Mouse (Mus musculus) CH12.LX (cell line): ENCODE measurements around the gene Tmem129. TPM values are rescaled to one million over a fixed set of nuclear protein-coding genes. Genes with fewer than 3 reads are reported as not detected.

ENCODE experiments used
- DNase-seq: peaks from one replicate; pipeline ENCODE4 v3.0.0-alpha.2; 2013; ENCODE audit errors: extremely low read depth
- H3K27ac ChIP-seq: 2 replicates; pipeline ENCODE4 v1.5.1; 2012; ENCODE audit warnings: low read depth, mild to moderate bottlenecking, control low read depth, moderate library complexity; ENCODE audit not compliant: insufficient read depth
- H3K27me3 ChIP-seq: replicated peaks from 2 replicates; pipeline ENCODE3; 2012; ENCODE audit warnings: inconsistent platforms
- H3K36me3 ChIP-seq, 2 experiments: replicated peaks in 1 of 2; 2 replicates each; pipeline versions ENCODE3 to v1.6.1; 2012; ENCODE audit warnings: inconsistent platforms in 1 of 2, low read length in 1 of 2, mild to moderate bottlenecking in 1 of 2, mixed read lengths in 1 of 2, moderate library complexity in 1 of 2; ENCODE audit not compliant: control insufficient read depth in 1 of 2, insufficient read depth in 1 of 2
- H3K4me1 ChIP-seq, 2 experiments: 2 replicates each; pipeline ENCODE4 v1.6.1; 2012; ENCODE audit warnings: inconsistent platforms in 1 of 2, moderate library complexity in 1 of 2; ENCODE audit not compliant: insufficient read depth in 2 of 2, control insufficient read depth in 1 of 2
- H3K4me2 ChIP-seq: 2 replicates; pipeline ENCODE4 v1.6.1; 2012; ENCODE audit warnings: low read depth, mild to moderate bottlenecking, control low read depth; ENCODE audit not compliant: poor library complexity, insufficient read depth, severe bottlenecking
- H3K4me3 ChIP-seq, 3 experiments: fragments of 150-350 bp in 1 of 3; sonication (generic) in 1 of 3; replicated peaks in 1 of 3; 2 replicates each; pipeline versions ENCODE3 to v1.5.1; 2011 to 2012; ENCODE audit warnings: low read depth in 2 of 3, low read length in 2 of 3, mild to moderate bottlenecking in 2 of 3, moderate library complexity in 2 of 3, control low read depth in 1 of 3, improper control_type of control experiment in 1 of 3, inconsistent platforms in 1 of 3, mixed read lengths in 1 of 3; ENCODE audit not compliant: poor library complexity in 1 of 3
- H3K79me2 ChIP-seq: replicated peaks from 2 replicates; pipeline ENCODE4 v1.6.1; 2012; ENCODE audit warnings: mild to moderate bottlenecking, moderate library complexity; ENCODE audit not compliant: control insufficient read depth, poor library complexity, insufficient read depth, severe bottlenecking; ENCODE audit errors: extremely low read depth
- H3K9ac ChIP-seq: 2 replicates; pipeline ENCODE4 v1.6.1; 2012; ENCODE audit warnings: low read depth, mild to moderate bottlenecking, control low read depth, moderate library complexity; ENCODE audit not compliant: insufficient read depth
- H3K9me3 ChIP-seq: replicated peaks from 2 replicates; pipeline ENCODE3; 2012; ENCODE audit warnings: low read length, inconsistent platforms, mixed read lengths
- BHLHE40 ChIP-seq: IDR thresholded peaks from 2 replicates; pipeline ENCODE4 v1.6.1; 2011; ENCODE audit warnings: mild to moderate bottlenecking, low read depth, low read length, improper control_type of control experiment
- E2F4 ChIP-seq: IDR thresholded peaks from 2 replicates; pipeline ENCODE4 v1.6.1; 2011; ENCODE audit warnings: low read depth, low read length, improper control_type of control experiment; ENCODE audit not compliant: insufficient replicate concordance
- KAT2A ChIP-seq: IDR thresholded peaks from 2 replicates; pipeline ENCODE4 v1.6.1; 2012; ENCODE audit warnings: low read length, improper control_type of control experiment, inconsistent platforms; ENCODE audit not compliant: insufficient replicate concordance
- MEF2A ChIP-seq: IDR thresholded peaks from 2 replicates; pipeline ENCODE4 v1.6.1; 2014; ENCODE audit warnings: low read depth, mild to moderate bottlenecking, inconsistent platforms, low read length, improper control_type of control experiment, borderline replicate concordance
- MYC ChIP-seq: IDR thresholded peaks from 2 replicates; pipeline ENCODE4 v1.6.1; 2011; ENCODE audit warnings: low read depth, mild to moderate bottlenecking, improper control_type of control experiment, low read length
- POLR2AphosphoS2 ChIP-seq: IDR thresholded peaks from 2 replicates; pipeline ENCODE4 v1.6.1; 2011; ENCODE audit warnings: low read depth, low read length, improper control_type of control experiment
- UBTF ChIP-seq: IDR thresholded peaks from 2 replicates; pipeline ENCODE4 v1.6.1; 2012; ENCODE audit warnings: low read depth, mild to moderate bottlenecking, inconsistent platforms, low read length, improper control_type of control experiment, moderate library complexity
- USF2 ChIP-seq: conservative IDR thresholded peaks from 2 replicates; pipeline ENCODE4 v1.6.1; 2011; ENCODE audit warnings: low read depth, low read length, improper control_type of control experiment
- ZKSCAN1 ChIP-seq: IDR thresholded peaks from 2 replicates; pipeline ENCODE4 v1.6.1; 2012; ENCODE audit warnings: low read depth, inconsistent platforms, low read length, improper control_type of control experiment, borderline replicate concordance
- dilution Hi-C: fragments of 300-500 bp; cut with MboI; formaldehyde crosslinking; loops from 2 replicates; pipeline ENCODE4 v1.14.3; 2020; ENCODE audit warnings: low sequenced_read_pairs; ENCODE audit not compliant: extremely low pct_unique_long_range_greater_than_20kb, extremely low pct_ligation_motif_present
- in situ Hi-C: fragments of 300-500 bp; cut with MboI; formaldehyde crosslinking; loops from 3 replicates; pipeline ENCODE4 v1.14.3; 2019; ENCODE audit warnings: low sequenced_read_pairs, low pct_ligation_motif_present, low pct_unique_long_range_greater_than_20kb, mixed read lengths
- polyA plus RNA-seq: library from polyadenylated mRNA; unstranded; fragments of >175 nt; gene quantifications from 2 replicates; pipeline ENCODE4 v1.2.1, GENCODE M21; 2012; ENCODE audit warnings: low read depth; ENCODE audit not compliant: insufficient read length
- total RNA-seq, 2 experiments: library from RNA; depleted of rRNA; stranded (reverse); fragments of 300-350 nt in 1 of 2; fragments of >200 nt in 1 of 2; gene quantifications; 2 replicates each; pipeline ENCODE4 v1.2.3; 2012 to 2014

The Tmem129 gene
- total and polyA plus RNA-seq, 3 experiments: 10.8 to 15.2 (median 12.7) TPM

GRCm38 (mm10) chr5:33627968-33628367 is 30.2 kb downstream of the Tmem129 start:
- Histone ChIP-seq H3K4me2 (peak overlapping the region; percentile 94), H3K4me3 (peak overlapping the region; percentile 46 to 86 (median 82)), H3K4me1 (peaks cover 3 to 43% of the 10 kb centered on the region in 2 experiments; a peak in 3 of 4 replicates), H3K36me3 (peaks cover 3 to 34% of the 10 kb centered on the region in 2 experiments), H3K79me2 (peaks cover 16% of the 10 kb centered on the region), H3K27ac (no peak overlapping the region), H3K27me3 (no peaks in the 10 kb centered on the region), H3K9ac (peak overlapping the region; percentile 88), H3K9me3 (no peaks in the 10 kb centered on the region)
- TF ChIP-seq KAT2A (no peak), MEF2A (no peak), UBTF (no peak), USF2 (0 out of 2 replicates have a peak, but pooled peaks have one; percentile 21), BHLHE40 (0 out of 2 replicates have a peak, but pooled peaks have one; percentile 37), ZKSCAN1 (no peak), POLR2AphosphoS2 (no peak)
- in situ Hi-C loops (no loop called here), dilution Hi-C loops (no loop called here)
- peak; percentile 7 for DNase-seq

- Histone ChIP-seq H3K27ac (no peak overlapping the region), H3K36me3 (peaks cover 17 to 61% of the 10 kb centered on the region in 2 experiments), H3K9me3 (no peaks in the 10 kb centered on the region), H3K79me2 (peaks cover 24% of the 10 kb centered on the region), H3K4me1 (peaks cover 3 to 40% of the 10 kb centered on the region in 2 experiments; a peak in 3 of 4 replicates)
- no peak for DNase-seq
- dilution Hi-C loops: no loop called here
- in situ Hi-C loops: no loop called here
- TF ChIP-seq MYC: no peak
- no peak for TF ChIP-seq E2F4
- TF ChIP-seq, all 38 proteins: peak for 0
- H3K4me3 ChIP-seq: no peak overlapping the region
- H3K27me3 ChIP-seq: no peaks in the 10 kb centered on the region
- H3K4me2 ChIP-seq: no peak overlapping the region
- H3K9ac ChIP-seq: no peak overlapping the region
Observed at GRCm38 (mm10) chr5:33623766-33624165, 34.5 kb downstream of the Tmem129 start.

GRCm38 (mm10) chr5:33622671-33623070 is 35.5 kb downstream of the Tmem129 start:
- no peak for DNase-seq
- no peak overlapping the region for H3K4me2 ChIP-seq
- H3K9me3 ChIP-seq: no peaks in the 10 kb centered on the region
- in situ Hi-C loops (no loop called here), dilution Hi-C loops (no loop called here)
- TF ChIP-seq USF2: no peak
- H3K9ac ChIP-seq: no peak overlapping the region
- H3K4me3 ChIP-seq: no peak overlapping the region
- H3K27me3 ChIP-seq: no peaks in the 10 kb centered on the region
- peaks cover 17 to 65% of the 10 kb centered on the region in 2 experiments for H3K36me3 ChIP-seq
- H3K4me1 ChIP-seq: peaks cover 3 to 37% of the 10 kb centered on the region in 2 experiments; a peak in 3 of 4 replicates
- no peak overlapping the region for H3K27ac ChIP-seq
- peaks cover 24% of the 10 kb centered on the region for H3K79me2 ChIP-seq
